Mouse (Mus musculus): ENCODE measurements around the gene 2510039O18Rik. TPM values are rescaled to one million over a fixed set of nuclear protein-coding genes. Genes with fewer than 3 reads are reported as not detected.

2510039O18Rik gene
- polyA plus RNA-seq, 1 experiment from 2014 or later: 16.4 TPM

DNA sequence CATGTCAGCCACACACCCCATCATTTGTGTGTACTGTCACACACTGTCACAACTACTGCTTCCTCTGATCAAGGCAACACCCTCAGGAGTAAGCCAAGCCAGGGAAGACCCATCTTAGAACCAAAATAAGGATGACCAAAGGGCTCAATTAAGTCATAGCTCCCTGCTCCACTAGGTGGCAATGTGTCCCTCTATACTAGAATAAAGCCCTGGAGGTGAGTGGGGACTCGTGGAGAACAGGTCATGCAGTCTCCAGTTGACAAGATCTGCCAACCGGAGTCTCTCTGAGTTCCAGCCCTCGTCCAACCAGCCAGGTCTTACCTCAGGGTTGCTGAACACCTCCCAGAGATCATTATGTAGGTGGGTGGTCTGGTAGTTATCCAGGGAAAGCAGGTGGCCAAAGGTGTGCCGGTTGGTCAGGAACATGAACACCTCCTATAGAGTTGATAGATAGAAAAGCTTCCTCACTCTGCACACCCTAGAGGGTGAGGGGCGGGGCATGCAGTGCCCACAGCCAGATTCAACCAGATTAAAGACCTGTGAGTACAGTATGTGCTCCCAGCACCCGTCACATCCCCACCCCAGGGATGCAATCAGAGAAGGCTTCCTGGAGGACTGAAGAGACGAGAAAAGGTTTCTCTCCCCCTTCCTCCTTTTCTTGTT is 22.1 kb upstream of the 2510039O18Rik start:
- Histone ChIP-seq H3K4me1 (no peaks in the 10 kb centered on the region), H3K9me3 (no peaks in the 10 kb centered on the region), H3K9ac (no peak overlapping the region), H3K36me3 (peaks cover 86% of the 10 kb centered on the region), H3K4me3 (no peak overlapping the region), H3K4me2 (no peak overlapping the region), H3K27me3 (no peaks in the 10 kb centered on the region), H3K27ac (no peak overlapping the region)
- WGBS: 54% methylated on average over 7 of the region's 7 CpGs
- no peak for ATAC-seq (ENCODE audit: insufficient number of reproducible peaks, low FRiP score, low TSS enrichment, low read depth)

DNA sequence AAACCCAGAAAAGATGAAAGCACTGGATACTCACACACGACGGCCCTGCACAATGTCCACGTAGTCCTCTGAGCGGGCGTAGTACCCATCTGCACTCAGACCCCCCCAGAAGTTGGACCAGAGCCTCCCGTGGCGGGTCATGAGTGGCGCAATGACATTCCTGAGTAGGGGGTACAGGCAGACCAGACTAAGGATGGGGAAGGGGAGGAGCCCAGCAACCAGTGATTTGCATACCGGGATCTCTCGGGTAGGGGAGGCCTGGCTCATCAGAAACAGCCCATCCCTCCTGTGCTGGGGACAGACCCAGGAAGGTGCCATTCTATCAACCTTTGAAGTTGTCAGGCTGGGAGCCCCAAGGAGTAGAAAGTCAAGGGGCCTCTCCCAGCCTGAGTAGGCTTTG is 19.7 kb upstream of the 2510039O18Rik start:
- no peak overlapping the region for H3K4me2 ChIP-seq
- H3K9me3 ChIP-seq: no peaks in the 10 kb centered on the region
- WGBS: 28% methylated on average over 10 of the region's 10 CpGs
- no peaks in the 10 kb centered on the region for H3K27me3 ChIP-seq
- no peaks in the 10 kb centered on the region for H3K4me1 ChIP-seq
- no peak overlapping the region for H3K27ac ChIP-seq
- H3K4me3 ChIP-seq: no peak overlapping the region
- H3K9ac ChIP-seq: no peak overlapping the region
- ATAC-seq (ENCODE audit: insufficient number of reproducible peaks, low FRiP score, low TSS enrichment, low read depth): no peak
- peaks cover 86% of the 10 kb centered on the region for H3K36me3 ChIP-seq

DNA sequence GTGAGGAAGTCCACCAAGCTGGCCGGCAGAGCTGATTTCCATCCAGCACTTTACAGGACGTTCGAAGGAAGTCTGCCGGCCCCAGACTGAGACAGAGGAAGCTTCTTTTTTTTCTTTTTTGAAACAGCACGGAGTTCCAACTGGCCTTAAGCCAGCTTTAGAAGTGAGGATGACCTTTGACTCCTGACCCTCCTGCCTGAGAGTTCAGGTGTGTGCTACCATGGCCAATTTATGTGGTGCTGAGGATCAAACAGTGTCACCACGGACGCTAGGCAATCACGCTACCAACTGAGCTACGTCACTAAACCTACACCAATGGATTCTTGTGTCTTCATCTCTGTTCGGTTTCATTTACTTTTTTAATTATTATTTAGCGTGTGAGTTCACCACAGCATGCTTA is 18.4 kb upstream of the 2510039O18Rik start:
- Histone ChIP-seq H3K4me1 (no peaks in the 10 kb centered on the region), H3K9me3 (no peaks in the 10 kb centered on the region), H3K27ac (no peak overlapping the region), H3K4me3 (no peak overlapping the region), H3K4me2 (no peak overlapping the region), H3K36me3 (peaks cover 88% of the 10 kb centered on the region), H3K9ac (no peak overlapping the region), H3K27me3 (no peaks in the 10 kb centered on the region)
- 65% methylated on average over 11 of the region's 11 CpGs for WGBS
- no peak for ATAC-seq (ENCODE audit: insufficient number of reproducible peaks, low FRiP score, low TSS enrichment, low read depth)

GRCm38 (mm10) chr4:147927705-147928104 is 13.0 kb upstream of the 2510039O18Rik start:
- H3K4me2 ChIP-seq: no peak overlapping the region
- no peak overlapping the region for H3K4me3 ChIP-seq
- H3K9me3 ChIP-seq: no peaks in the 10 kb centered on the region
- 42% methylated on average over 8 of the region's 8 CpGs for WGBS
- peaks cover 1% of the 10 kb centered on the region; the same call in 1 of the 2 replicates for H3K4me1 ChIP-seq
- H3K27me3 ChIP-seq: no peaks in the 10 kb centered on the region
- ATAC-seq (ENCODE audit: insufficient number of reproducible peaks, low FRiP score, low TSS enrichment, low read depth): no peak
- peaks cover 92% of the 10 kb centered on the region for H3K36me3 ChIP-seq
- H3K27ac ChIP-seq: no peak overlapping the region
- H3K9ac ChIP-seq: no peak overlapping the region

DNA sequence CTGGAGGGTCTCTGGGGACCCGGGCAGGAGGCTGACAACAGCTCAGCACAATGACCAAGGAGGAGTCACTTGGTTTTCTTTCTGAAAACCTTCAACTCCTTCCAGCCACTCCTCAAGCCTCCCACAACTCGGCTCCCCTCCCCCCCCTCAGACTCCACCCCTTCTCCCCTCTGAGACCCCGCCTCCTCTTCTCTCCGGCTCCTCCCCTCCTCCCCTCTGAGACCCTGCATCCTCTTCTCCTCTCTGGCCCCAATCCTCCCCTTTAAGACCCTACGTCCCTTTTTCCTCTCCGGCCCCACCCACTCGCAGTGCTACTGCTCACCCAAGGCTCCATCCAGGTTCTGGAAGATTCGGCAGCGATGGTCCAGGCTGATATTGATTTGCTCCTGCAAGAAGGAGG is 12.6 kb upstream of the 2510039O18Rik start:
- no peaks in the 10 kb centered on the region for H3K9me3 ChIP-seq
- no peaks in the 10 kb centered on the region for H3K27me3 ChIP-seq
- H3K4me1 ChIP-seq: peaks cover 5% of the 10 kb centered on the region
- no peak overlapping the region for H3K4me2 ChIP-seq
- no peak overlapping the region for H3K4me3 ChIP-seq
- H3K9ac ChIP-seq: no peak overlapping the region
- no peak overlapping the region for H3K27ac ChIP-seq
- peaks cover 87% of the 10 kb centered on the region for H3K36me3 ChIP-seq
- ATAC-seq (ENCODE audit: insufficient number of reproducible peaks, low FRiP score, low TSS enrichment, low read depth): no peak
- WGBS: 26% methylated on average over 9 of the region's 9 CpGs

GRCm38 (mm10) chr4:147928540-147928939 is 12.2 kb upstream of the 2510039O18Rik start:
- peaks cover 83% of the 10 kb centered on the region for H3K36me3 ChIP-seq
- no peaks in the 10 kb centered on the region for H3K27me3 ChIP-seq
- no peak overlapping the region for H3K9ac ChIP-seq
- no peaks in the 10 kb centered on the region for H3K9me3 ChIP-seq
- H3K27ac ChIP-seq: no peak overlapping the region
- ATAC-seq (ENCODE audit: insufficient number of reproducible peaks, low FRiP score, low TSS enrichment, low read depth): no peak
- WGBS: 79% methylated on average over 7 of the region's 7 CpGs
- H3K4me1 ChIP-seq: peaks cover 9% of the 10 kb centered on the region
- H3K4me2 ChIP-seq: no peak overlapping the region
- H3K4me3 ChIP-seq: no peak overlapping the region

- Histone ChIP-seq H3K36me3 (peaks cover 61% of the 10 kb centered on the region), H3K27ac (no peak overlapping the region), H3K9ac (no peak overlapping the region), H3K9me3 (no peaks in the 10 kb centered on the region), H3K4me1 (peaks cover 32% of the 10 kb centered on the region), H3K27me3 (no peaks in the 10 kb centered on the region), H3K4me3 (no peak overlapping the region), H3K4me2 (no peak overlapping the region)
- ATAC-seq (ENCODE audit: insufficient number of reproducible peaks, low FRiP score, low TSS enrichment, low read depth): no peak
- 94% methylated on average over 14 of the region's 14 CpGs for WGBS
Observed at GRCm38 (mm10) chr4:147930946-147931345, 9.7 kb upstream of the 2510039O18Rik start.

DNA sequence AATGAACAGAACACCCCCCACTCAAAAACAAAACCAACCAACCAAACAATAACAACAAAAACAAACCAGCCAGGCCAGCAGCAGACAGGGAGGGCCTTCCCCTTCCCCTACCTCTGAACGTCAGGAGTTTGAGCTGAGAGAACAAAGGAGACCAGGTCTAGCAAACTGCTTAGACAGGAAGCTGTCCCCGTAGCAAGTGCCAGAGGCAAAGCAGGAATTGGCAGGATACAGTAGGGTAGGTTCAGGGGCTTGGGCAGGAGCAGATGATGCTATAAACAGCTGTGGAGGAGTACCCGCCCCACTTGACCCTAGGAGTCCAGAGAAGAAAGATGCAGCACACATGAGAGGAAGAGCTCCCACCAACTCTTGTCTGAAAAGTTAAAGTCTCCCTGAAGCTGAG is 6.6 kb upstream of the 2510039O18Rik start:
- Histone ChIP-seq H3K9ac (no peak overlapping the region), H3K36me3 (peaks cover 31% of the 10 kb centered on the region), H3K9me3 (no peaks in the 10 kb centered on the region), H3K27me3 (no peaks in the 10 kb centered on the region), H3K4me1 (peaks cover 58% of the 10 kb centered on the region), H3K27ac (peak overlapping the region; percentile 59; the same call in 1 of the 2 replicates), H3K4me2 (no peak overlapping the region; the same call in 1 of the 2 replicates), H3K4me3 (no peak overlapping the region)
- ATAC-seq (ENCODE audit: insufficient number of reproducible peaks, low FRiP score, low TSS enrichment, low read depth): no peak
- 31% methylated on average over 3 of the region's 3 CpGs for WGBS

GRCm38 (mm10) chr4:147934611-147935010 is 6.1 kb upstream of the 2510039O18Rik start:
- Histone ChIP-seq H3K4me3 (no peak overlapping the region), H3K27ac (no peak overlapping the region), H3K9ac (no peak overlapping the region), H3K36me3 (peaks cover 26% of the 10 kb centered on the region), H3K4me1 (peaks cover 63% of the 10 kb centered on the region), H3K4me2 (0 out of 2 replicates have a peak overlapping the region, but pooled peaks have one; percentile 6), H3K9me3 (no peaks in the 10 kb centered on the region), H3K27me3 (no peaks in the 10 kb centered on the region)
- no peak for ATAC-seq (ENCODE audit: insufficient number of reproducible peaks, low FRiP score, low TSS enrichment, low read depth)
- WGBS: 85% methylated on average over 4 of the region's 4 CpGs

DNA sequence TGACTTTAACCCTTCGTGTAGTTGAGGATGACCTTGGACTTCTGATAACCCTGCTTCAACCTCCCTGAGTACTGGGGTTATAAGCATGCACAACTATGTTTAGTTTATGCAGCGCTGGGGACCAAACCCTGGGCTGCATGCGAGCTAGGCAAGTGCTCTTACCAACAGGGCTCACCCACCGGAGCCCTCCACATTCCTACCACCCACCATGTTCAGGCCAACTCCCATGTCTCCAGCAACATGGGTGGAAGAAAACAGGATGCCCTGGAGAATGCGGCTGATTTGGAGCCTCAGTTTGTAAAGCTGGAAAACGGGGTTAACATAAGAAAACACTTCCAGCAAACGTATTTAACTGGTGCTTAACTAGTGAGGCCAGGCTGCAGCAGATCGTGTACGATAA is 4.8 kb upstream of the 2510039O18Rik start:
- Histone ChIP-seq H3K9me3 (no peaks in the 10 kb centered on the region), H3K27me3 (no peaks in the 10 kb centered on the region), H3K4me2 (peak overlapping the region; percentile 68), H3K9ac (peak overlapping the region; percentile 92), H3K27ac (peak overlapping the region; percentile 94), H3K4me1 (peaks cover 71% of the 10 kb centered on the region), H3K36me3 (peaks cover 13% of the 10 kb centered on the region), H3K4me3 (peak overlapping the region; percentile 79)
- WGBS: 18% methylated on average over 9 of the region's 9 CpGs
- no peak for ATAC-seq (ENCODE audit: insufficient number of reproducible peaks, low FRiP score, low TSS enrichment, low read depth)

- peaks cover 73% of the 10 kb centered on the region for H3K4me1 ChIP-seq
- H3K9me3 ChIP-seq: no peaks in the 10 kb centered on the region
- H3K4me2 ChIP-seq: peak within 1 kb of the TSS; percentile 68
- WGBS: under 1% methylated on average over 46 of the region's 51 CpGs
- peak within 1 kb of the TSS; percentile 92 for H3K9ac ChIP-seq
- no peaks in the 10 kb centered on the region for H3K27me3 ChIP-seq
- ATAC-seq (ENCODE audit: insufficient number of reproducible peaks, low FRiP score, low TSS enrichment, low read depth): peak; percentile 50
- peaks cover 7% of the 10 kb centered on the region for H3K36me3 ChIP-seq
- peak within 1 kb of the TSS; percentile 79 for H3K4me3 ChIP-seq
- H3K27ac ChIP-seq: peak within 1 kb of the TSS; percentile 94
Observed at GRCm38 (mm10) chr4:147936331-147936954, 4.3 kb upstream of the 2510039O18Rik start, which contains the start of gene Plod1. TSS of gene Plod1 (minus strand) at chr4:147936767.

DNA sequence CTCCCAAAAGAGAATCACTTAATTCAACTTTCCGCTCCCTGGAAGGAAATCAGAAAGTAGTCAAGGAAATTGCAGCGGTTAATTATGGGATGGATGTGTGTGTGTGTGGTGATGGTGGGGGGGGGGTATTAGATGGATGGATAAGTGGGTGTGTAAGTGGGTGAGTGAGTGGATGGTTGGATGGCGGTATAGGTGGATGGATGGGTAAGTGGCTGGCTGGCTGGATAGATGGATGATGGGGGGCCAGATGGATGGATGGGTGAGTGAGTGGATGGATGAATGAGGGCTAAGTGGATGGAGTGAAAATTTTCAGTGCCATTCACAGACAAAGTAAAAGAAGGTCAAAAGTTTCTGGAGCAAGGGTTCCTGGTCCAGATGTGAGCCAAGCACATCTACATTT is 3.7 kb upstream of the 2510039O18Rik start:
- H3K9me3 ChIP-seq: no peaks in the 10 kb centered on the region
- no peak for ATAC-seq (ENCODE audit: insufficient number of reproducible peaks, low FRiP score, low TSS enrichment, low read depth)
- 0 out of 2 replicates have a peak overlapping the region, but pooled peaks have one; percentile 92 for H3K9ac ChIP-seq
- H3K27me3 ChIP-seq: no peaks in the 10 kb centered on the region
- H3K4me3 ChIP-seq: peak overlapping the region; percentile 79
- peak overlapping the region; percentile 94 for H3K27ac ChIP-seq
- peak overlapping the region; percentile 68 for H3K4me2 ChIP-seq
- 0 out of 2 replicates have a peak, but pooled peaks cover 2% of the 10 kb centered on the region for H3K36me3 ChIP-seq
- 45% methylated on average over 3 of the region's 3 CpGs for WGBS
- H3K4me1 ChIP-seq: peaks cover 79% of the 10 kb centered on the region
